Mouse (Mus musculus): ENCODE results near the gene Sgms1. TPM values are rescaled to one million over a fixed set of nuclear protein-coding genes. Genes with fewer than 3 reads are reported as not detected.

Gene Sgms1
- polyA plus RNA-seq, 1 experiment = 8.5 TPM

DNA sequence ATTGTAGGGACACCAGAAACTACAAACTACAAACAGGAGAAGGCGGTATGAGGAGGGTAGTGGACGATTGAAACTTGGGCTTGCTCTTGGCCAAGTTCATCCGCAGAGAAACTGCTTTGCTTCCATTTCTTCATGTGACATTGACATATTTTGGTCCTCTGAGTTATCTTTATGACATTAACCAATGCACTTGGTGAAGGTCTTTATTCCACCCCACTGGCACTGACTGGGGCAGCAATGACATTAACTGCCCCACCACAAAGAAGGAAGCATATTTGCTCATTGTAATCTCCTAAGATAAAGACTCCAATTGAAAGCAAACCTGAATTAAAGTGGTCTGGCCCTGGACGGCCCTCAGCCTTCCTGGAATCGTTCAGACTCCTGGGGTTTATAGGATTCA lies 100.6 kb downstream of the Sgms1 start:
- Histone ChIP-seq H3K36me3 (ENCODE audit: control insufficient read depth, insufficient read depth) (no peaks in the 10 kb centered on the region), H3K27me3 (ENCODE audit: control insufficient read depth, insufficient read depth, insufficient read length) (no peaks in the 10 kb centered on the region), H3K4me2 (ENCODE audit: low read depth) (no peak overlapping the region), H3K4me3 (no peak overlapping the region), H3K79me2 (ENCODE audit: control insufficient read depth, insufficient read depth) (no peaks in the 10 kb centered on the region), H3ac (ENCODE audit: control insufficient read depth, insufficient read length) (no peak overlapping the region)
- TF ChIP-seq SRF (IDR thresholded peaks at IDR 0.05; ENCODE audit: control insufficient read depth, insufficient read length, low read depth) (no peak), TCF12 (IDR thresholded peaks at IDR 0.05; ENCODE audit: insufficient read depth, poor library complexity, severe bottlenecking) (no peak), USF1 (IDR thresholded peaks at IDR 0.05; ENCODE audit: low read depth) (no peak), MAX (IDR thresholded peaks at IDR 0.05; ENCODE audit: low read depth) (no peak), CEBPB (IDR thresholded peaks at IDR 0.05; ENCODE audit: insufficient read depth, poor library complexity, severe bottlenecking) (no peak), REST (IDR thresholded peaks at IDR 0.05; ENCODE audit: insufficient read depth, insufficient read length) (no peak), MYOG (IDR thresholded peaks at IDR 0.05; ENCODE audit: control insufficient read depth in 1 of 3, insufficient read depth in 1 of 3, insufficient read length in 2 of 3, low read depth in 2 of 3) (no peak), POLR2AphosphoS2 (IDR thresholded peaks at IDR 0.05; ENCODE audit: insufficient read length, low read depth) (no peak), MYOD1 (IDR thresholded peaks at IDR 0.05; ENCODE audit: control insufficient read depth in 1 of 3, insufficient read length in 2 of 3, low read depth in 2 of 3) (no peak), POLR2A (IDR thresholded peaks at IDR 0.05; ENCODE audit: insufficient read length, low read depth) (no peak)

DNA sequence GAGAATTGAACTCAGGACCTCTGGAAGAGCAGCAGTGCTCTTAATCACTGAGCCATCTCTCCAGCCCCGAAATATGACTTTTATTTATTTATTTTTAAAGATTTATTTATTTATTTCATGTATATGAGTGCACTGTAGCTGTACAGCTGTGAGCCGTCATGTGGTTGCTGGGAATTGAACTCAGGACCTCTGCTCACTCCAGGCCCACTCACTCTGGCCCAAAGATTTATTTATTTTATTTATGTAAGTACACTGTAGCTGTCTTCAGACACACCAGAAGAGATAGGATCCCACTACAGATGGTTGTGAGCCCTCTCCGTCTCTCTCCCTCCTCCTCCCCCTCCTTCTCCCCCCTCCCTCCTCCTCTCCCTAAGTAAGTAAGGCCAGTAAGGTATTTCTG lies 101.7 kb downstream of the Sgms1 start:
- Histone ChIP-seq H3K79me2 (ENCODE audit: control insufficient read depth, insufficient read depth) (no peaks in the 10 kb centered on the region), H3K4me2 (ENCODE audit: low read depth) (no peak overlapping the region), H3K36me3 (ENCODE audit: control insufficient read depth, insufficient read depth) (no peaks in the 10 kb centered on the region), H3K4me3 (no peak overlapping the region), H3K27me3 (ENCODE audit: control insufficient read depth, insufficient read depth, insufficient read length) (no peaks in the 10 kb centered on the region), H3ac (ENCODE audit: control insufficient read depth, insufficient read length) (no peak overlapping the region)
- no peak for TF ChIP-seq CEBPB (IDR thresholded peaks at IDR 0.05; ENCODE audit: insufficient read depth, poor library complexity, severe bottlenecking)
- no peak for TF ChIP-seq POLR2AphosphoS2 (IDR thresholded peaks at IDR 0.05; ENCODE audit: insufficient read length, low read depth)
- no peak for TF ChIP-seq TCF12 (IDR thresholded peaks at IDR 0.05; ENCODE audit: insufficient read depth, poor library complexity, severe bottlenecking)
- TF ChIP-seq POLR2A (IDR thresholded peaks at IDR 0.05; ENCODE audit: insufficient read length, low read depth) = no peak
- no peak for TF ChIP-seq E2F4 (IDR thresholded peaks at IDR 0.05; ENCODE audit: insufficient read depth)
- TF ChIP-seq REST (IDR thresholded peaks at IDR 0.05; ENCODE audit: insufficient read depth, insufficient read length) = no peak
- TF ChIP-seq SRF (IDR thresholded peaks at IDR 0.05; ENCODE audit: control insufficient read depth, insufficient read length, low read depth) = no peak
- TF ChIP-seq MYOG (IDR thresholded peaks at IDR 0.05; ENCODE audit: control insufficient read depth in 1 of 3, insufficient read depth in 1 of 3, insufficient read length in 2 of 3, low read depth in 2 of 3) = no peak
- TF ChIP-seq TCF3 (IDR thresholded peaks at IDR 0.05; ENCODE audit: insufficient read length, low read depth) = no peak
- no peak for TF ChIP-seq MYOD1 (IDR thresholded peaks at IDR 0.05; ENCODE audit: control insufficient read depth in 1 of 3, insufficient read length in 2 of 3, low read depth in 2 of 3)
- TF ChIP-seq USF1 (IDR thresholded peaks at IDR 0.05; ENCODE audit: low read depth) = no peak
- no peak for TF ChIP-seq MAX (IDR thresholded peaks at IDR 0.05; ENCODE audit: low read depth)

- Histone ChIP-seq H3K36me3 (ENCODE audit: control insufficient read depth, insufficient read depth) (no peaks in the 10 kb centered on the region), H3K4me2 (ENCODE audit: low read depth) (no peak overlapping the region), H3K79me2 (ENCODE audit: control insufficient read depth, insufficient read depth) (no peaks in the 10 kb centered on the region), H3ac (ENCODE audit: control insufficient read depth, insufficient read length) (no peak overlapping the region), H3K27me3 (ENCODE audit: control insufficient read depth, insufficient read depth, insufficient read length) (no peaks in the 10 kb centered on the region), H3K4me3 (no peak overlapping the region)
- TF ChIP-seq MYOD1 (IDR thresholded peaks at IDR 0.05; ENCODE audit: control insufficient read depth in 1 of 3, insufficient read length in 2 of 3, low read depth in 2 of 3) (no peak), REST (IDR thresholded peaks at IDR 0.05; ENCODE audit: insufficient read depth, insufficient read length) (no peak), TCF12 (IDR thresholded peaks at IDR 0.05; ENCODE audit: insufficient read depth, poor library complexity, severe bottlenecking) (no peak), SRF (IDR thresholded peaks at IDR 0.05; ENCODE audit: control insufficient read depth, insufficient read length, low read depth) (no peak), USF1 (IDR thresholded peaks at IDR 0.05; ENCODE audit: low read depth) (no peak), MYOG (IDR thresholded peaks at IDR 0.05; ENCODE audit: control insufficient read depth in 1 of 3, insufficient read depth in 1 of 3, insufficient read length in 2 of 3, low read depth in 2 of 3) (no peak), CEBPB (IDR thresholded peaks at IDR 0.05; ENCODE audit: insufficient read depth, poor library complexity, severe bottlenecking) (no peak), MAX (IDR thresholded peaks at IDR 0.05; ENCODE audit: low read depth) (no peak), POLR2AphosphoS2 (IDR thresholded peaks at IDR 0.05; ENCODE audit: insufficient read length, low read depth) (no peak), E2F4 (IDR thresholded peaks at IDR 0.05; ENCODE audit: insufficient read depth) (no peak), TCF3 (IDR thresholded peaks at IDR 0.05; ENCODE audit: insufficient read length, low read depth) (no peak), POLR2A (IDR thresholded peaks at IDR 0.05; ENCODE audit: insufficient read length, low read depth) (no peak)
Measured at GRCm38 (mm10) chr19:32285455-32285831, 104.1 kb downstream of the Sgms1 start.

GRCm38 (mm10) chr19:32284681-32285454 lies 104.6 kb downstream of the Sgms1 start:
- no peak overlapping the region for H3ac ChIP-seq (ENCODE audit: control insufficient read depth, insufficient read length)
- H3K4me2 ChIP-seq (ENCODE audit: low read depth) = no peak overlapping the region
- no peaks in the 10 kb centered on the region for H3K36me3 ChIP-seq (ENCODE audit: control insufficient read depth, insufficient read depth)
- no peaks in the 10 kb centered on the region for H3K27me3 ChIP-seq (ENCODE audit: control insufficient read depth, insufficient read depth, insufficient read length)
- no peak overlapping the region for H3K4me3 ChIP-seq
- no peaks in the 10 kb centered on the region for H3K79me2 ChIP-seq (ENCODE audit: control insufficient read depth, insufficient read depth)
- no peak for TF ChIP-seq POLR2AphosphoS2 (IDR thresholded peaks at IDR 0.05; ENCODE audit: insufficient read length, low read depth)
- TF ChIP-seq MAX (IDR thresholded peaks at IDR 0.05; ENCODE audit: low read depth) = no peak
- no peak for TF ChIP-seq TCF12 (IDR thresholded peaks at IDR 0.05; ENCODE audit: insufficient read depth, poor library complexity, severe bottlenecking)
- no peak for TF ChIP-seq E2F4 (IDR thresholded peaks at IDR 0.05; ENCODE audit: insufficient read depth)
- no peak for TF ChIP-seq SRF (IDR thresholded peaks at IDR 0.05; ENCODE audit: control insufficient read depth, insufficient read length, low read depth)
- no peak for TF ChIP-seq CEBPB (IDR thresholded peaks at IDR 0.05; ENCODE audit: insufficient read depth, poor library complexity, severe bottlenecking)
- TF ChIP-seq REST (IDR thresholded peaks at IDR 0.05; ENCODE audit: insufficient read depth, insufficient read length) = no peak
- TF ChIP-seq TCF3 (IDR thresholded peaks at IDR 0.05; ENCODE audit: insufficient read length, low read depth) = no peak
- TF ChIP-seq MYOG (IDR thresholded peaks at IDR 0.05; ENCODE audit: control insufficient read depth in 1 of 3, insufficient read depth in 1 of 3, insufficient read length in 2 of 3, low read depth in 2 of 3) = no peak

Measured in myocyte (in vitro differentiated cells).